Mouse (Mus musculus) midbrain, embryonic 14.5 days (tissue): ENCODE measurements around the gene Sh3rf3. TPM values are rescaled to one million over a fixed set of nuclear protein-coding genes. Genes with fewer than 3 reads are reported as not detected.

Source experiments
- ATAC-seq: fragments of 200-750 bp; cut with Nextera tagmentation; 2 replicates; pipeline ENCODE4 v1.8.0; 2017; ENCODE audit warnings: moderate number of reproducible peaks, moderate library complexity; ENCODE audit not compliant: low FRiP score, low TSS enrichment
- DNase-seq: peaks from one replicate; pipeline ENCODE4 v3.0.0-alpha.2; 2015
- H3K27ac ChIP-seq: fragments of 300-500 bp; sonication (generic); replicated peaks from 2 replicates; pipeline ENCODE4 v1.5.1; 2014; ENCODE audit warnings: mild to moderate bottlenecking, low read depth, low read length, moderate library complexity
- H3K27me3 ChIP-seq: fragments of 300-500 bp; sonication (generic); 2 replicates; pipeline ENCODE4 v1.6.1; 2014; ENCODE audit warnings: low read length, control low read depth, mixed read lengths; ENCODE audit not compliant: control insufficient read depth, insufficient read depth
- H3K36me3 ChIP-seq: fragments of 300-500 bp; sonication (generic); 2 replicates; pipeline ENCODE4 v1.6.1; 2014; ENCODE audit warnings: low read length, control low read depth; ENCODE audit not compliant: control insufficient read depth, insufficient read depth
- H3K4me1 ChIP-seq: fragments of 300-500 bp; sonication (generic); 2 replicates; pipeline ENCODE4 v1.6.1; 2014; ENCODE audit warnings: mild to moderate bottlenecking, antibody characterized with exemption, low read length, control low read depth; ENCODE audit not compliant: control insufficient read depth, insufficient read depth
- H3K4me2 ChIP-seq: fragments of 300-500 bp; sonication (generic); 2 replicates; pipeline ENCODE4 v1.6.1; 2014; ENCODE audit warnings: mild to moderate bottlenecking, low read length, moderate library complexity
- H3K4me3 ChIP-seq: fragments of 300-500 bp; sonication (generic); replicated peaks from 2 replicates; pipeline ENCODE4 v1.5.1; 2014; ENCODE audit warnings: low read depth, low read length
- H3K9ac ChIP-seq: fragments of 300-500 bp; sonication (generic); replicated peaks from 2 replicates; pipeline ENCODE4 v1.6.1; 2014; ENCODE audit warnings: mild to moderate bottlenecking, low read length, moderate library complexity
- H3K9me3 ChIP-seq: fragments of 300-500 bp; sonication (generic); 2 replicates; pipeline ENCODE4 v1.6.1; 2016; ENCODE audit warnings: low read length, control low read depth, mixed read lengths; ENCODE audit not compliant: control insufficient read depth
- WGBS: fragments of 180-500 bp; shearing (Covaris S2); extraction: QIAGEN DNeasy Blood & Tissue Kit; methylation state at CpG from one replicate; pipeline ENCODE4 v1.1.7; 2014; 5-methylcytosine and 5-hydroxymethylcytosine counted together
- polyA plus RNA-seq: library from polyadenylated mRNA; unstranded; fragments of >200 nt; fragmentation: Nextera tagmentation; extraction: Ambion mirVana; gene quantifications from 2 replicates; pipeline ENCODE4 v1.2.1, GENCODE M21; 2014

Gene Sh3rf3
- 2.4 and 4.2 TPM in 2 replicates for polyA plus RNA-seq

- DNase-seq (peak; percentile 75), ATAC-seq (peak; percentile 46)
- Histone ChIP-seq H3K4me2 (peak within 1 kb of the TSS; percentile 98), H3K36me3 (no peaks in the 10 kb centered on the region), H3K27ac (no peak within 1 kb of the TSS; the same call in 1 of the 2 replicates), H3K9me3 (no peaks in the 10 kb centered on the region), H3K27me3 (peaks cover 14% of the 10 kb centered on the region), H3K4me1 (0 out of 2 replicates have a peak, but pooled peaks cover 15% of the 10 kb centered on the region), H3K4me3 (peak within 1 kb of the TSS; percentile 57), H3K9ac (peak within 1 kb of the TSS; percentile 55)
- WGBS = under 1% methylated on average over 79 of the region's 79 CpGs
These were observed at the start of gene Sh3rf3 for GRCm38 (mm10) chr10:58813081-58813800. Gene Sh3rf3 (plus strand): TSS chr10:58813359.

GRCm38 (mm10) chr10:58788486-58789274, 24.5 kb upstream of the Sh3rf3 start:
- Histone ChIP-seq H3K27me3 (no peaks in the 10 kb centered on the region), H3K9ac (no peak overlapping the region), H3K4me2 (no peak overlapping the region), H3K4me3 (no peak overlapping the region), H3K27ac (no peak overlapping the region), H3K36me3 (no peaks in the 10 kb centered on the region), H3K4me1 (no peaks in the 10 kb centered on the region), H3K9me3 (no peaks in the 10 kb centered on the region)
- ATAC-seq (no peak), DNase-seq (no peak)
- 89% methylated on average over 8 of the region's 8 CpGs for WGBS

- Histone ChIP-seq H3K27ac (no peak overlapping the region), H3K4me2 (no peak overlapping the region), H3K4me3 (no peak overlapping the region), H3K9me3 (no peaks in the 10 kb centered on the region), H3K36me3 (no peaks in the 10 kb centered on the region), H3K27me3 (no peaks in the 10 kb centered on the region), H3K4me1 (no peaks in the 10 kb centered on the region), H3K9ac (no peak overlapping the region)
- WGBS = 92% methylated on average over 8 of the region's 8 CpGs
- ATAC-seq = no peak
- DNase-seq = no peak
These were observed 15.6 kb upstream of the Sh3rf3 start for GRCm38 (mm10) chr10:58797555-58797954.

GRCm38 (mm10) chr10:58798156-58798555, 15.0 kb upstream of the Sh3rf3 start:
- Histone ChIP-seq H3K36me3 (no peaks in the 10 kb centered on the region), H3K9me3 (no peaks in the 10 kb centered on the region)

GRCm38 (mm10) chr10:58800996-58801433, 12.1 kb upstream of the Sh3rf3 start:
- ATAC-seq = no peak

More at GRCm38 (mm10) chr10:58798156-58798555, 15.0 kb upstream of the Sh3rf3 start:
- Histone ChIP-seq H3K9ac (no peak overlapping the region), H3K4me3 (no peak overlapping the region), H3K27ac (no peak overlapping the region), H3K27me3 (no peaks in the 10 kb centered on the region), H3K4me2 (no peak overlapping the region), H3K4me1 (no peaks in the 10 kb centered on the region)
- 84% methylated on average over 3 of the region's 3 CpGs for WGBS
- ATAC-seq (no peak), DNase-seq (no peak)

GRCm38 (mm10) chr10:58802391-58802790, 10.8 kb upstream of the Sh3rf3 start:
- H3K9ac ChIP-seq = no peak overlapping the region
- DNase-seq (no peak), ATAC-seq (no peak)
- H3K9me3 ChIP-seq = no peaks in the 10 kb centered on the region
- no peaks in the 10 kb centered on the region for H3K4me1 ChIP-seq
- H3K4me3 ChIP-seq = no peak overlapping the region
- H3K36me3 ChIP-seq = no peaks in the 10 kb centered on the region
- no peak overlapping the region for H3K4me2 ChIP-seq
- no peak overlapping the region for H3K27ac ChIP-seq
- WGBS = 87% methylated on average over 1 of the region's 1 CpGs
- H3K27me3 ChIP-seq = no peaks in the 10 kb centered on the region

More at GRCm38 (mm10) chr10:58800996-58801433, 12.1 kb upstream of the Sh3rf3 start:
- no peak overlapping the region for H3K27ac ChIP-seq
- H3K27me3 ChIP-seq = no peaks in the 10 kb centered on the region
- H3K36me3 ChIP-seq = no peaks in the 10 kb centered on the region
- no peaks in the 10 kb centered on the region for H3K9me3 ChIP-seq
- peak overlapping the region; percentile 14; the same call in 1 of the 2 replicates for H3K9ac ChIP-seq
- peak overlapping the region; percentile 27 for H3K4me2 ChIP-seq
- peak; percentile 50 for DNase-seq
- 50% methylated on average over 21 of the region's 21 CpGs for WGBS
- no peaks in the 10 kb centered on the region for H3K4me1 ChIP-seq
- no peak overlapping the region for H3K4me3 ChIP-seq

- no peak overlapping the region for H3K27ac ChIP-seq
- H3K4me2 ChIP-seq = no peak overlapping the region
- 87% methylated on average over 3 of the region's 3 CpGs for WGBS
These were observed 5.2 kb upstream of the Sh3rf3 start for GRCm38 (mm10) chr10:58807956-58808355.

GRCm38 (mm10) chr10:58810181-58810580, 3.0 kb upstream of the Sh3rf3 start:
- Histone ChIP-seq H3K36me3 (no peaks in the 10 kb centered on the region), H3K9ac (no peak overlapping the region), H3K9me3 (no peaks in the 10 kb centered on the region), H3K4me3 (no peak overlapping the region), H3K4me2 (no peak overlapping the region), H3K27me3 (peaks cover 14% of the 10 kb centered on the region), H3K4me1 (0 out of 2 replicates have a peak, but pooled peaks cover 15% of the 10 kb centered on the region), H3K27ac (no peak overlapping the region)
- DNase-seq = no peak
- 84% methylated on average over 5 of the region's 5 CpGs for WGBS
- no peak for ATAC-seq

More at GRCm38 (mm10) chr10:58807956-58808355, 5.2 kb upstream of the Sh3rf3 start:
- DNase-seq = no peak
- Histone ChIP-seq H3K4me1 (0 out of 2 replicates have a peak, but pooled peaks cover 3% of the 10 kb centered on the region), H3K4me3 (no peak overlapping the region), H3K36me3 (no peaks in the 10 kb centered on the region), H3K27me3 (no peaks in the 10 kb centered on the region), H3K9me3 (no peaks in the 10 kb centered on the region), H3K9ac (no peak overlapping the region)
- no peak for ATAC-seq
